Mouse (Mus musculus) stomach, embryonic 14.5 days (tissue): Measurements from ENCODE around the gene Tcf3. TPM values are rescaled to one million over a fixed set of nuclear protein-coding genes. Genes with fewer than 3 reads are reported as not detected.

Experiments
- microRNA-seq: library from miRNA; unstranded; fragments of <30 nt; microRNA quantifications from one replicate; pipeline ENCODE4, GENCODE M21; 2016
- polyA plus RNA-seq: library from polyadenylated mRNA; unstranded; fragments of >200 nt; fragmentation: Nextera tagmentation; extraction: Ambion mirVana; gene quantifications from 2 replicates; pipeline ENCODE4 v1.2.1, GENCODE M21; 2014

Tcf3 gene
- polyA plus RNA-seq, 1 experiment from 2014 or later, result 107 TPM

Small RNA genes lying within 50 kb of the gene (microRNA-seq; reads per million reads assigned to microRNA genes)
- gene Gm22721, result not detected

Other genes with a start within 250 kb of the Tcf3 start
- 59.7 and 65.6 TPM in 2 replicates for gene Mum1, start 207.2 kb downstream of the Tcf3 start, polyA plus RNA-seq
- 337 and 355 TPM in 2 replicates for gene Ndufs7, start 184.5 kb downstream of the Tcf3 start, polyA plus RNA-seq
- 32.1 and 49.3 TPM in 2 replicates for gene Gamt, start 172.6 kb downstream of the Tcf3 start, polyA plus RNA-seq
- gene Dazap1, start 172.2 kb downstream of the Tcf3 start, polyA plus RNA-seq, result 48.6 and 51.3 TPM in 2 replicates
- 1,120 and 1,227 TPM in 2 replicates for gene Rps15, start 141.2 kb downstream of the Tcf3 start, polyA plus RNA-seq
- 8.1 and 8.7 TPM in 2 replicates for gene Apc2, start 137.7 kb downstream of the Tcf3 start, polyA plus RNA-seq
- gene 2310011J03Rik, start 113.1 kb downstream of the Tcf3 start, polyA plus RNA-seq, result 39.6 and 43.0 TPM in 2 replicates
- gene Pcsk4, start 104.1 kb downstream of the Tcf3 start, polyA plus RNA-seq, result 4.5 and 5.6 TPM in 2 replicates
- 18.0 and 18.5 TPM in 2 replicates for gene Reep6, start 103.7 kb downstream of the Tcf3 start, polyA plus RNA-seq
- 13.6 and 13.8 TPM in 2 replicates for gene Adamtsl5, start 85.2 kb downstream of the Tcf3 start, polyA plus RNA-seq
- gene Plk5, start 77.2 kb downstream of the Tcf3 start, polyA plus RNA-seq, result 0.30 and 0.62 TPM in 2 replicates
- 7.7 and 8.1 TPM in 2 replicates for gene Mex3d, start 46.0 kb downstream of the Tcf3 start, polyA plus RNA-seq
- 194 and 200 TPM in 2 replicates for gene Mbd3, start 34.1 kb downstream of the Tcf3 start, polyA plus RNA-seq
- gene Uqcr11, start 26.8 kb downstream of the Tcf3 start, polyA plus RNA-seq, result 645 and 784 TPM in 2 replicates
- 0.25 and 0.53 TPM in 2 replicates for gene Onecut3, start 61.2 kb upstream of the Tcf3 start, polyA plus RNA-seq
- 0.11 and 0.25 TPM in 2 replicates for gene Atp8b3, start 105.5 kb upstream of the Tcf3 start, polyA plus RNA-seq
- 22.9 and 24.3 TPM in 2 replicates for gene Rexo1, start 127.9 kb upstream of the Tcf3 start, polyA plus RNA-seq
- gene Klf16, start 143.7 kb upstream of the Tcf3 start, polyA plus RNA-seq, result 8.1 and 8.4 TPM in 2 replicates
- 89.7 and 104 TPM in 2 replicates for gene Abhd17a, start 156.7 kb upstream of the Tcf3 start, polyA plus RNA-seq
- 95.9 and 106 TPM in 2 replicates for gene Scamp4, start 169.2 kb upstream of the Tcf3 start, polyA plus RNA-seq
- gene Adat3, start 169.2 kb upstream of the Tcf3 start, polyA plus RNA-seq, result 7.7 and 7.9 TPM in 2 replicates
- gene Gm49322, start 172.4 kb upstream of the Tcf3 start, polyA plus RNA-seq, result 1.5 and 2.3 TPM in 2 replicates
- gene Csnk1g2, start 189.2 kb upstream of the Tcf3 start, polyA plus RNA-seq, result 43.5 and 67.4 TPM in 2 replicates
- 46.3 and 64.2 TPM in 2 replicates for gene Btbd2, start 223.4 kb upstream of the Tcf3 start, polyA plus RNA-seq
- 71.3 and 75.5 TPM in 2 replicates for gene Mknk2, start 244.5 kb upstream of the Tcf3 start, polyA plus RNA-seq